Mouse (Mus musculus) G1E-ER4 (cell line): ENCODE results near the gene Iglon5. TPM values are rescaled to one million over a fixed set of nuclear protein-coding genes. Genes with fewer than 3 reads are reported as not detected.

Source experiments
- GATA1 ChIP-seq: IDR thresholded peaks from one replicate; pipeline ENCODE4 v1.8.0; 2012; ENCODE audit warnings: low read length, inconsistent platforms
- polyA plus RNA-seq: library from polyadenylated mRNA; stranded (reverse); fragments of >175 nt; gene quantifications from 2 replicates; pipeline ENCODE4 v1.2.3, GENCODE M21; 2012

Gene Iglon5
- polyA plus RNA-seq, result not detected in 2 replicates

GRCm38 (mm10) chr7:43489631-43490125 lies at the start of gene Iglon5:
Gene Iglon5, minus strand, starts transcription at chr7:43490075.
- TF ChIP-seq GATA1, result no peak

DNA sequence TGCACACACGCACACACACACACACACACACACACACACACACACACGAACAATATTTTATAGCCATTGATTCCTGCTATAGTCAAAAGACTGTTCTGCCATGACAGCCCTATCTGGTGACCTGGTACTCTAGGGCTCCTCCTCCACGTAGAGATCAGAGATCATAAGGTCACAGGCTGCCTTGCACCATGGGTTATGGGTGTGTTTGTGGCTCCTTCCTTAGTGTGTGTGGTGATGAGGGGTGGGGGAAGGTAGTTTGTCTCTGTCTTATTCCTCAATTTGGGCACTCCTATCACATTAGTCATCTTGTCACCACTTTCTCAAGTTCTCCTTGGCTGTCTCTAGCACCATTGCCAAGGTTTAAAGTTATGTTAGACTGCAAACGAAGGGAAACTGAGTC lies 48.6 kb upstream of the Iglon5 start:
- no peak for TF ChIP-seq GATA1

DNA sequence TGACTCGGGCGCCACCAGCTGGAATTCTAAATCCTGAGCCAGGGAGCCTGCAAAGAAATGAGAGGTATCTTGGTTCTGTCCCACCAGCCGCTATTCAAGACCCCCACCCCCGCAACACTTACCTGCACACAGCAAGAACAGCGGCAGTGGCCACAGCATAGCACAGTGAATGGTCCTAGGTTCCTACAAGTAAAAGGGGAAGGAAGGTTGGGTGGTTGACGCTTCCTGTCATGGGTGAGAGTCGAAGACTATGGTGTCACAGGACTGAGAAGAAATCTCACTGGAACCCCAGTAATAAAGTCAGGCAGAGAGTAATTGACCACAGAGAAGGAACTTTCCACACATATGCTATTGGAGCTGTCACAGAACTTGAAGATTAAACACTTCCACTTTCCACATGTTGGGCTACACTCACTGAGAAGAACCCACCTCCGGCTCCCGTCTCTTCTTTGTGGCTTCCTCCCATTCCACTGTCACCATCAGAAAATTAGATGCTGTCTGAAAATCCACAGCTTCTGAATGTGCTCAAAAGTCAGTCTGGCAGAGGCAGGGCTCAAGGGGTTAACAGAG lies 43.1 kb upstream of the Iglon5 start:
- no peak for TF ChIP-seq GATA1

DNA sequence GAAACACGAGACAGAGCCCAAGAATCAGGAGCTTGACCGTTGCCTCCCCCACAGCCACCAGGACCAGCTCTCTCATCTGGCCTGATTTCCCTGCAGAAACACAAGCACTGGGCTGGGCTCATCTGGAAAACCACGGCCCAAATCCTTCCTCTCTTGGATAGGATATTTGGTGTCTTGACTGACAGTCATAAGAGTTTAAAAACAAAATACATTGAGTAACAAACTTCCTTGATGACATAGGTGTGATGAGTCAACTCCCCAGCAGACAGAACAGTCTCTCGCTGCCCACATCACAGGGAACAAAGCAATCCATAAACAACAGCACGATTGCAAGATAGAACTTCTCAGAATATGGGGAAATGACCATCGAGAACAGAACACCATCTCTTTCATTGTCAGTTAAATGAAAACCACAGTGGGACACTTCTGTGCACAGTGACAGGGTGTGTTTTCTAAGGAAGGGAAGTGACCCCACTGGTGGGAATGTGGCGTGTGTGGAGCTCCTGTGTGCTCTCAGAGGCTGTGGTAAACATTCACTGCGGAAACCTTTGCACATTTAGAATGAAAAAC lies 40.4 kb upstream of the Iglon5 start:
- TF ChIP-seq GATA1, result no peak

- no peak for TF ChIP-seq GATA1
Observed at GRCm38 (mm10) chr7:43525313-43525712, 35.4 kb upstream of the Iglon5 start.

DNA sequence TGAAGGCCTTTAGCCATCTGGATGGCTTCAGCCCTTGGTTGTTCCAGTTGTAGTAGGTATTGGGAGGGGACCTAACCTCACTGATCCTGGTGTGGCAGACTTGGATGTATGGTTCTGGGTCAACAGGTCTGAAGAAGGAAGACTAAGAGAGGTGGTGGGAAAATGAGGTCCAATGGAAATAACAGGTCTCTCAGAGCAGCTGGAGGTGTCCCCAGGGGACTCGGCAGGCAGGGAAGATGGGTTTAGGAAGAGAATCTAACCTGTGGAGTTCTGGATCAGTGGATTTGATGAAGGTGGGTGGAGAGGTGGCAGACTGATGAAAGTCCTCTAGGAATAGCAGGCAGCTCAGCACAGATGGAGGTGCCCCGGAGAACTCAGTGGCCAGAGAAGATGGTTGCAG lies 32.9 kb upstream of the Iglon5 start:
- TF ChIP-seq GATA1, result no peak

DNA sequence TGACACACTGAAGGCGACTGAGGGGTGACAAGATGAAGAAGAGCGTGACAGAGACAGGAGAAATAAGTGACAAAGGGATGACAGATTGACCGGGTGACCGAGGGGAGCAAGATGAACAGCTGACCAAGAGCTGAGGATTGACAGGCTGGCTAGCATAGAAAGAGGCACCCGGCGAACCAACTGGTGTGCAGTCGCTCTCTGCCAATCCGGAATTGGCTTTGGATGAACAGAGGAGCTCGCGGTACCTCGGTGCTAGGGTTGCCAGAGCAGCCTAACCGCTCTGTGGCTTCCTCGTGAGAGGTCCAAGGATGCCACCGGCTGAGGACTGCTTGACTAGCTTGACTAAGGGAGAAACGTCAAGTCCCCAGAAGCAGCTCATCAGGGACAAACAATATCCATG lies 28.5 kb upstream of the Iglon5 start:
- no peak for TF ChIP-seq GATA1

- no peak for TF ChIP-seq GATA1
Observed at GRCm38 (mm10) chr7:43515076-43515475, 25.2 kb upstream of the Iglon5 start.

GRCm38 (mm10) chr7:43512519-43512918 lies 22.6 kb upstream of the Iglon5 start:
- TF ChIP-seq GATA1, result no peak

- TF ChIP-seq GATA1, result no peak
Observed at GRCm38 (mm10) chr7:43511707-43512478, 22.0 kb upstream of the Iglon5 start.

- TF ChIP-seq GATA1, result no peak
Observed at GRCm38 (mm10) chr7:43495343-43496021, 5.6 kb upstream of the Iglon5 start.

GRCm38 (mm10) chr7:43490861-43491260 lies 986 bp upstream of the Iglon5 start:
- TF ChIP-seq GATA1, result no peak

- TF ChIP-seq GATA1, result no peak
Observed at GRCm38 (mm10) chr7:43490182-43490584, 308 bp upstream of the Iglon5 start.

DNA sequence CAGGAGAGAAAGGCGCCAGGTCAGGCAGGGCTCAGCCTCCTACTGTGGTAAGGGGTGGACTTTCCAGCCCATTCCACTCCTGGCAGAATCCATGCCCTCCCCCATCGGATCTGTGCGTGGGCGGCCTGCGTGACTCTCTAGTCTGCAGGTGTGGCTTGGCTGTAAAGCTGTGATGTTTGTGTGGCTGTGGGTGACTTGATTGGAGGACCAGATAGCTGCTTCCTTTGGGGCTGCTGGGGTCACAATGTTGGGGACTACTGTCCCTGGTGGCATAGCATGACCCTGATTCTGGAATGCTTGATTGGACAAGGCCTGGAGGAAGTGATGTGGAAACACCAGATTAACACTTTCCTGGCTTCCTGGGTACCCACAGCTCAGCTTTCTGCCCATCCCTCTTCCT lies 1.2 kb downstream of the Iglon5 start:
- TF ChIP-seq GATA1, result no peak

DNA sequence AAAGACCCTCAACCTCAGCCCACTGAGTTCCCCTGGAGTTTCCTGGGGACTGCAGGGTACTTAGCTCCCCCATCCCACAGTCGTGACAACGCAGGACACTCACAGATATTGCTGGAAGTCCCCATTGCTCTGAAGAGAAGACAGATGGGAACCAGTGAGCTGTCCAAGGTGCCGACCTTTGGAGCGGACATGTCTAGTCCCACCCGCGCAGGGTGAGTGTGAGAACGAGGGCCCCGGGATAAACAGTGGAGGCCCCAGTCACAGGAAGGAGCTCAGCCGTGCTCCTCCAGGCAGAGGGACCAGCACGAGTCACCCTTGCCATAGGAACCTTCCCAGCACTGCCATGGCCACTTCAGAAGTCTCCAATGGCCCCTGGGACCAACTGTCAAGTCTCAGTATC lies 6.6 kb downstream of the Iglon5 start:
- no peak for TF ChIP-seq GATA1

DNA sequence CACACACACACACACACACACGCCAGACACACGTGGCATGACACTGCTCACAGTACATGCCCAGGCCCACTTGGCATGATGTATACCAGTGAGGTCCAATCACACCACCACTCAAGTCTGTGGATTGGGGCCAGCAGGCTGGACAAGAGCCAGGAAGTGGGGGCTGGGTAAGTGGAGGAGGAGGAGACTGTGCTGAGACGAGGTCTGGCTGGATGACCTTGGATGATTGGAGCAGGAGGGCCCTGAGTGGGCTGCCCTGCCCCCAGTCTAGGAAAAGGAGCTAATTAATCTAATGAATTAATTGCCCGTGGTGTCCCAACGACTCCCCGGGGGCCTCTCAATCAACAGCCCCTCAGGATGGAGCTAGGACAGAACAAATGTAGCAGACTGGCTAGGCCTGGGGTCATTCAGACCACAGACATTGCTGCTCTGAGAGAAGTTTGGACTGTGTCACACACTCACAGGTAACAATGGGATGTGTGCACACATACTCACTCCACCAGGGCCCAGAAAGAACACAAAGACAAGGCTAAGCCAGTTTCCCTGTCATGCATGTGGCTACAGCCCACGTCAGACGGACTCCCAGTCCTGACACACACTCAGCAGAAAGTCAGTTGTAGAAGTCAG lies 7.7 kb downstream of the Iglon5 start:
- no peak for TF ChIP-seq GATA1
